Mouse (Mus musculus): Measurements from ENCODE around the gene Atg4a-ps. TPM values are rescaled to one million over a fixed set of nuclear protein-coding genes. Genes with fewer than 3 reads are reported as not detected.

Atg4a-ps gene
- polyA plus RNA-seq, 1 experiment: not detected

DNA sequence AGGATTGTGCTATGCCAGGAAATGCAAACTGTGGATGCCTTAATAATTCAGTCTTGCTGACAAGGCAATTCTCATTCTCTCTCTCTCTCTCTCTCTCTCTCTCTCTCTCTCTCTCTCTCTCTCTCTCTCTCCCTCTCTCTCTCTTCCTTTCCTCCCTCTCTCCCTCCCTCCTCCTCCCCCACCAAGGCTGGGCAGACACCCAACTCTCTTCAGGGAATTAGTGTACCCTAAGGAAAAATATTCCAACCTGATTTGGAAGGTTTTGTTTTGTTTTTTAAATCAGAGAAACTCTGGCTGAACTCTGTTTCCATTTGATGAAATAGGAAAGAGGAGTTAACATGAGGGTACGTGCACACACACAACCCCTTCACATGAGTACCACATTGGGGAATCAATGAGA lies 44.3 kb downstream of the Atg4a-ps start:
- Histone ChIP-seq H3K27ac (ENCODE audit: insufficient read depth, low read depth, low read length) (peak overlapping the region; percentile 69), H3K4me1 (ENCODE audit: control insufficient read depth, insufficient read depth, low read length) (peaks cover 42% of the 10 kb centered on the region), H3K4me3 (ENCODE audit: insufficient read depth, low read depth, low read length) (no peak overlapping the region)
- TF ChIP-seq CTCF (IDR thresholded peaks at IDR 0.05; ENCODE audit: insufficient read depth, low read depth, low read length) (no peak), POLR2A (IDR thresholded peaks at IDR 0.05; ENCODE audit: insufficient read depth, low read depth, low read length) (no peak)
- WGBS: 49% methylated on average over 1 of the region's 1 CpGs

DNA sequence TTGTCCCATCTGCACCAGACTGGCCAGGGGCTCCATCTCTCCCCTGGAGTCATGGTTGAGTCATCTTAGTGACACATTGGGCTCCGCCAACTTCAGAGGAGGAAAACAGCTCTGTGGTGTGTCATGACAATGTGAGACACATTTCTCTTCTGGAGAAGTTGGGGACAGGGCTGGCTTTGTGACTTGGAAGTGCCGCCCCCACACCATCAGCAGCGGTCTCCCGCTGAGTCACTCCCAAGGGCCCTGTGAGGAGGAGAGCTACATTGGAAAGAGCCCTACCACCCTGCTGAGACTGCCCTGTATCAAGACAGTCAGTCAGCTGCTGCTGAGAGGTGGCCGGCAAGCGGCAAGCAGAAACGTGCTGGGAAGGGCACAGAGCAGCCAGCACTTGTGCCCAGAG lies 44.9 kb downstream of the Atg4a-ps start:
- 20% methylated on average over 7 of the region's 7 CpGs for WGBS
- H3K27ac ChIP-seq (ENCODE audit: insufficient read depth, low read depth, low read length): peak overlapping the region; percentile 69
- no peak overlapping the region for H3K4me3 ChIP-seq (ENCODE audit: insufficient read depth, low read depth, low read length)
- TF ChIP-seq POLR2A (IDR thresholded peaks at IDR 0.05; ENCODE audit: insufficient read depth, low read depth, low read length) (no peak), CTCF (IDR thresholded peaks at IDR 0.05; ENCODE audit: insufficient read depth, low read depth, low read length) (no peak)
- peaks cover 39% of the 10 kb centered on the region for H3K4me1 ChIP-seq (ENCODE audit: control insufficient read depth, insufficient read depth, low read length)

DNA sequence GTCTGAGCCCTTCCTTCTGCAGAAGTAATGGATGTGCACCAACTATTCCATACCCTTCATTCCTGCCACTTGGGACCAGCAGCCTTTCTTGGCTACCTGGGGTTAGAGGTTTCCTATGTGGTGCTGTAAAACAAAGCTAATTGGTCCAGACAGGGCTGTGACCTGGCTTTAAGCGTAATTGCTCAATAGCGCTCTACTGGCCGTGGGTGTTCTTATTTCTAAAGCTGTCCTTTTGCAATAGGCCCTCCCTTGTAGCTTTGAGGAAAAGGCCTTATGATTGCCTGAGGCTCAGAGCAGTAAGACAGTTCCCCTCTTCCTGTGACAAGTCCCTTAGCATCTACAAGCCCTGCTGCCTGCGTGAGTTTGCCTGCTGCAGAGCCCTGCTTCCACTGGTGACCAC lies 48.3 kb downstream of the Atg4a-ps start:
- H3K4me1 ChIP-seq (ENCODE audit: control insufficient read depth, insufficient read depth, low read length): peaks cover 50% of the 10 kb centered on the region
- TF ChIP-seq POLR2A (IDR thresholded peaks at IDR 0.05; ENCODE audit: insufficient read depth, low read depth, low read length) (no peak), CTCF (IDR thresholded peaks at IDR 0.05; ENCODE audit: insufficient read depth, low read depth, low read length) (no peak)
- no peak overlapping the region for H3K4me3 ChIP-seq (ENCODE audit: insufficient read depth, low read depth, low read length)
- H3K27ac ChIP-seq (ENCODE audit: insufficient read depth, low read depth, low read length): 0 out of 2 replicates have a peak overlapping the region, but pooled peaks have one; percentile 21
- 52% methylated on average over 4 of the region's 4 CpGs for WGBS

DNA sequence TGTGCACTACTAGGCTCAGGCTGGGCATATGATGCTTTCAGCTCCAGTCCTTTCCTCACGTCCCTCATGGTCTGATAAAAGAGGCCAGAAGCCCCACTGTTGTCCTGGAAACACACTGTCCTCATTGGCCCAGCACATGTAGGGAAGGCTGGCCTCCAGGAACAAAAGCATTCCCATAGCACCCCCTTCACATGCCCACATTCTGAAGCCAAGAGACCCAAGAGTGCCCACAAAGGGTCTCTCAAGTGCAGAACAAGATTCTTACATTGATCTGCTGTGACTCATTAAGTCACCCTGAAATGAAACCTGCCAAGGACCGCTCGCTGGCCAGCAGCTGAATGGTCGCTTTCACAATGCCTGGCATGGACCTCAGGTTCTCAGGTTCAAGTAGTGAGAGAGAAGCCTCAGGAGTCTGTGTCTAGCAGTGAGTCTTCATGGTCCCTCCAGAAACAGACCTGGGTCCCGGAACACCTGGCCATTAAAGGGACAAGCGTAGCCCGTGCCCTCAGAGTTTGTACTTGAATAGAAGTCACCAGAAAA lies 50.5 kb downstream of the Atg4a-ps start:
- peaks cover 41% of the 10 kb centered on the region for H3K4me1 ChIP-seq (ENCODE audit: control insufficient read depth, insufficient read depth, low read length)
- TF ChIP-seq CTCF (IDR thresholded peaks at IDR 0.05; ENCODE audit: insufficient read depth, low read depth, low read length) (no peak), POLR2A (IDR thresholded peaks at IDR 0.05; ENCODE audit: insufficient read depth, low read depth, low read length) (no peak)
- no peak overlapping the region for H3K27ac ChIP-seq (ENCODE audit: insufficient read depth, low read depth, low read length)
- WGBS: 70% methylated on average over 7 of the region's 7 CpGs
- H3K4me3 ChIP-seq (ENCODE audit: insufficient read depth, low read depth, low read length): no peak overlapping the region

Other genes with a start within 250 kb of the Atg4a-ps start
- gene Syt6, start 70.8 kb downstream of the Atg4a-ps start, polyA plus RNA-seq (2012; ENCODE audit: insufficient read depth, insufficient read length, low replicate concordance, missing spikeins): 104 and 138 TPM in 2 replicates
- not detected in 2 replicates for gene Olfml3, start 91.9 kb upstream of the Atg4a-ps start, polyA plus RNA-seq (2012; ENCODE audit: insufficient read depth, insufficient read length, low replicate concordance, missing spikeins)
- not detected in 2 replicates for gene Gm10964, start 93.3 kb upstream of the Atg4a-ps start, polyA plus RNA-seq (2012; ENCODE audit: insufficient read depth, insufficient read length, low replicate concordance, missing spikeins)
- 438 TPM in 1 of 2 replicates, not detected in the other for gene Hipk1, start 145.5 kb upstream of the Atg4a-ps start, polyA plus RNA-seq (2012; ENCODE audit: insufficient read depth, insufficient read length, low replicate concordance, missing spikeins)
- gene Dclre1b, start 163.4 kb upstream of the Atg4a-ps start, polyA plus RNA-seq (2012; ENCODE audit: insufficient read depth, insufficient read length, low replicate concordance, missing spikeins): not detected in 2 replicates
- not detected in 2 replicates for gene Ap4b1, start 163.5 kb upstream of the Atg4a-ps start, polyA plus RNA-seq (2012; ENCODE audit: insufficient read depth, insufficient read length, low replicate concordance, missing spikeins)
- gene Gm43064, start 163.5 kb upstream of the Atg4a-ps start, polyA plus RNA-seq (2012; ENCODE audit: insufficient read depth, insufficient read length, low replicate concordance, missing spikeins): not detected in 2 replicates
- gene Bcl2l15, start 186.5 kb upstream of the Atg4a-ps start, polyA plus RNA-seq (2012; ENCODE audit: insufficient read depth, insufficient read length, low replicate concordance, missing spikeins): not detected in 2 replicates
- not detected in 2 replicates for gene Ptpn22, start 213.7 kb upstream of the Atg4a-ps start, polyA plus RNA-seq (2012; ENCODE audit: insufficient read depth, insufficient read length, low replicate concordance, missing spikeins)

All from olfactory bulb, adult 2 months (tissue).